Mouse (Mus musculus): ENCODE results near the gene Arid5b. TPM values are rescaled to one million over a fixed set of nuclear protein-coding genes. Genes with fewer than 3 reads are reported as not detected.

Gene Arid5b
- polyA plus RNA-seq, 2 experiments = 1.3 to 3.3 TPM

DNA sequence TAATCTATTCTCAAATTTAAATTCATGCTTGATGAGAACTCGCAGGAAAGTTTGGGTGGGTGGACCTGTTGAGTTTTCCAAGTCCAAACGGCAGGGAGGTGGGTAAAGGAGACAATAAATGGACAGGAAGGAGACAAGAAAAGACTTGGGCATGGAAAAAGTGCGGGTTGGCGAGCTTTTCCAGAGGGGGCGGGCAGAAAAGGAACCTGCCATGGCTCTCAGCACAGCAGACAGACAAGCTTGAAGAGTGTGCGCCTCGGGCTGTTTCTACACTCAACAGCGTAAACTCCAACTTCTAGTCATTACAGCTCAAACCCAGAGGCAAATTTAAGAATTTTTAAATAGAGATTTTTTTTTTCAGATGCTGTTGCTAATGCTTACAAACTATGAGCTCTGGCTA lies 168.4 kb downstream of the Arid5b start:
- Histone ChIP-seq H3K4me1 (replicated peaks; ENCODE audit: control insufficient read depth in 2 of 2, insufficient read depth in 2 of 2, low read length in 1 of 2) (no peaks in the 10 kb centered on the region; a peak in 2 of 4 replicates), H3K4me3 (ENCODE audit: insufficient read depth in 1 of 2, low read depth in 2 of 2, low read length in 2 of 2) (no peak overlapping the region), H3K9ac (replicated peaks) (no peak overlapping the region), H3K36me3 (replicated peaks; ENCODE audit: control insufficient read depth, insufficient read depth, low read depth) (no peaks in the 10 kb centered on the region), H3K27me3 (ENCODE audit: control insufficient read depth, insufficient read depth, low read length) (no peaks in the 10 kb centered on the region), H3K4me2 (ENCODE audit: low read depth) (no peak overlapping the region), H3K9me3 (ENCODE audit: control insufficient read depth, low read length) (no peaks in the 10 kb centered on the region), H3K27ac (no peak overlapping the region)
- ATAC-seq (ENCODE audit: insufficient read depth) (no peak), DNase-seq (ENCODE audit: low read depth in 3 of 3, low spot score in 3 of 3) (no peak)
- no peak for TF ChIP-seq CTCF (IDR thresholded peaks at IDR 0.05; ENCODE audit: low read depth)
- TF ChIP-seq EP300 (IDR thresholded peaks at IDR 0.05; ENCODE audit: low read depth) = no peak
- 63% methylated on average over 8 of the region's 8 CpGs for WGBS (ENCODE audit: insufficient replicate concordance)

DNA sequence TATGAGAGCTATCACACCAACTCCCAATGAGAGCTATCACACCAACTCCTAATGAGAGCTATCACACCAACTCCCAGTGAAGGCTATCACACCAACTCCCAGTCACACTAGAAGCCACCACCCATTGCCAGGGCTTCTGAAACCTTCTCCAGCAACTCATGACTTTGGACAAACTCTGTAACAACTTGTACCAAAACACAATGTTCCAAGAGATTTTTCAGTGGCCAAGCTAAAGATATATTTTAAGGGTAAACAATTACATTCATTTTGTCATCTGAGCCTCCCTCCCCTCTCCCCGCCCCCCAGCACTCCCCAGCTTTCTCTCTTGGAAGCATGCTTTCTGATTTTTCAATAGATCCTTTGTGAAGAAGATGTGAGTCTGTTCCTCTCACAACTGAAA lies 168.9 kb downstream of the Arid5b start:
- Histone ChIP-seq H3K4me1 (replicated peaks; ENCODE audit: control insufficient read depth in 2 of 2, insufficient read depth in 2 of 2, low read length in 1 of 2) (peaks cover 0 to 3% of the 10 kb centered on the region in 2 experiments; a peak in 3 of 4 replicates), H3K4me3 (ENCODE audit: insufficient read depth in 1 of 2, low read depth in 2 of 2, low read length in 2 of 2) (no peak overlapping the region), H3K36me3 (replicated peaks; ENCODE audit: control insufficient read depth, insufficient read depth, low read depth) (no peaks in the 10 kb centered on the region), H3K27ac (no peak overlapping the region), H3K9ac (replicated peaks) (no peak overlapping the region), H3K9me3 (ENCODE audit: control insufficient read depth, low read length) (no peaks in the 10 kb centered on the region), H3K4me2 (ENCODE audit: low read depth) (no peak overlapping the region), H3K27me3 (ENCODE audit: control insufficient read depth, insufficient read depth, low read length) (no peaks in the 10 kb centered on the region)
- 80% methylated on average over 1 of the region's 1 CpGs for WGBS (ENCODE audit: insufficient replicate concordance)
- ATAC-seq (ENCODE audit: insufficient read depth) (no peak), DNase-seq (ENCODE audit: low read depth in 3 of 3, low spot score in 3 of 3) (no peak)
- no peak for TF ChIP-seq EP300 (IDR thresholded peaks at IDR 0.05; ENCODE audit: low read depth)

DNA sequence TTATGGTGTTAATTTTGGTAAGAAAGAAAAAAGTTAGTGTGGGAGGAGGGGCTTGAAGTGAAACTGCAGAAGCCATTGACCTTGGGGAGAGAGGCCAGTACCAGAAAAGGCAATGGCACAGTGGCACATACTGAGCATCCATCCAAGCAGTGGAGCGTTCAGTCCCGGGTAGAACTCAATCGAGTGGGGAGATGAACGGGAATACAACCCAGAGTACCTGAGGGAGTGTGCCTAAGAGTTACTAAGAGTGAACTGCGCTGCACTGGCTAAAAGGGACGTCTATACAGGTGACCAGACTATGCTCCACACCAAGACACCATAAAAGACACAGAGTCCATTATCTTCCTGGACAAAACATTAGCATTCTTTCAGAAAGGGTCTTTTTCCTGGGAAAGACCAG lies 170.8 kb downstream of the Arid5b start:
- Histone ChIP-seq H3K4me3 (ENCODE audit: insufficient read depth in 1 of 2, low read depth in 2 of 2, low read length in 2 of 2) (no peak overlapping the region), H3K9ac (replicated peaks) (no peak overlapping the region), H3K27me3 (ENCODE audit: control insufficient read depth, insufficient read depth, low read length) (no peaks in the 10 kb centered on the region), H3K27ac (no peak overlapping the region), H3K4me2 (ENCODE audit: low read depth) (no peak overlapping the region), H3K4me1 (replicated peaks; ENCODE audit: control insufficient read depth in 2 of 2, insufficient read depth in 2 of 2, low read length in 1 of 2) (peaks cover 0 to 7% of the 10 kb centered on the region in 2 experiments; a peak in 2 of 4 replicates), H3K9me3 (ENCODE audit: control insufficient read depth, low read length) (no peaks in the 10 kb centered on the region), H3K36me3 (replicated peaks; ENCODE audit: control insufficient read depth, insufficient read depth, low read depth) (no peaks in the 10 kb centered on the region)
- 64% methylated on average over 6 of the region's 6 CpGs for WGBS (ENCODE audit: insufficient replicate concordance)
- ATAC-seq (ENCODE audit: insufficient read depth) (no peak), DNase-seq (ENCODE audit: low read depth in 3 of 3, low spot score in 3 of 3) (no peak)
- TF ChIP-seq EP300 (IDR thresholded peaks at IDR 0.05; ENCODE audit: low read depth) = no peak
- no peak for TF ChIP-seq CTCF (IDR thresholded peaks at IDR 0.05; ENCODE audit: low read depth)

DNA sequence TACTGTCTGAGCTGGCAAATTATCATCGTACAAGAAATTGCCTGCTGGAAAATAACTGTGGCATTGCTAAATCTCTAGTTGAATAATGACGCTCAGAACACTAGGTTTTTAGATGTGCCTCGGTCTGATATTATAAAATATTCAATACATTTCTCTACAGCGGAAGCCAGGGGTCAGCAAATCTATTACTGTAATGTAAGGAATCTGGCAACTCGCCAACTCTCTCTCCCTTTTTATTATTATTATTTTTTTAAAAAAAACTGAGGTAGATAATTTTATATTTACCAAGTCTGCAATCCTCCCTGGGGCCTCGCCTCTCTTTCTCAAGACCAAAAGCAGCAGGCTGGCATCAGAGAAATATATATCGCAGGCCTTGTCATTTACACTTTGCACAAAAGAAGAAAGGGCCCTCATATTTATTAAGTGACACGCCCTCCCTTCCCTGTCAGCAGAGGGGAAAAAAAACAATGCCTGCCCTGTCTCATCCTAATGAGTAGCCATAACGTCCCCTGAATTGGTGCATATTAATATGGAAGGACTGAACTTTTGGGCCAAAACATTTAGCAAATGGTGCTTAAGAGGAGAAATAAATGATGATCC lies 172.1 kb downstream of the Arid5b start:
- Histone ChIP-seq H3K4me3 (ENCODE audit: insufficient read depth in 1 of 2, low read depth in 2 of 2, low read length in 2 of 2) (no peak overlapping the region), H3K9me3 (ENCODE audit: control insufficient read depth, low read length) (no peaks in the 10 kb centered on the region), H3K36me3 (replicated peaks; ENCODE audit: control insufficient read depth, insufficient read depth, low read depth) (no peaks in the 10 kb centered on the region), H3K9ac (replicated peaks) (no peak overlapping the region), H3K27ac (no peak overlapping the region), H3K27me3 (ENCODE audit: control insufficient read depth, insufficient read depth, low read length) (no peaks in the 10 kb centered on the region), H3K4me1 (replicated peaks; ENCODE audit: control insufficient read depth in 2 of 2, insufficient read depth in 2 of 2, low read length in 1 of 2) (peaks cover 0 to 7% of the 10 kb centered on the region in 2 experiments; a peak in 2 of 4 replicates), H3K4me2 (ENCODE audit: low read depth) (no peak overlapping the region)
- DNase-seq (ENCODE audit: low read depth in 3 of 3, low spot score in 3 of 3) = no peak
- TF ChIP-seq EP300 (IDR thresholded peaks at IDR 0.05; ENCODE audit: low read depth) = no peak
- no peak for TF ChIP-seq CTCF (IDR thresholded peaks at IDR 0.05; ENCODE audit: low read depth)
- ATAC-seq (ENCODE audit: insufficient read depth) = no peak
- 68% methylated on average over 9 of the region's 9 CpGs for WGBS (ENCODE audit: insufficient replicate concordance)

DNA sequence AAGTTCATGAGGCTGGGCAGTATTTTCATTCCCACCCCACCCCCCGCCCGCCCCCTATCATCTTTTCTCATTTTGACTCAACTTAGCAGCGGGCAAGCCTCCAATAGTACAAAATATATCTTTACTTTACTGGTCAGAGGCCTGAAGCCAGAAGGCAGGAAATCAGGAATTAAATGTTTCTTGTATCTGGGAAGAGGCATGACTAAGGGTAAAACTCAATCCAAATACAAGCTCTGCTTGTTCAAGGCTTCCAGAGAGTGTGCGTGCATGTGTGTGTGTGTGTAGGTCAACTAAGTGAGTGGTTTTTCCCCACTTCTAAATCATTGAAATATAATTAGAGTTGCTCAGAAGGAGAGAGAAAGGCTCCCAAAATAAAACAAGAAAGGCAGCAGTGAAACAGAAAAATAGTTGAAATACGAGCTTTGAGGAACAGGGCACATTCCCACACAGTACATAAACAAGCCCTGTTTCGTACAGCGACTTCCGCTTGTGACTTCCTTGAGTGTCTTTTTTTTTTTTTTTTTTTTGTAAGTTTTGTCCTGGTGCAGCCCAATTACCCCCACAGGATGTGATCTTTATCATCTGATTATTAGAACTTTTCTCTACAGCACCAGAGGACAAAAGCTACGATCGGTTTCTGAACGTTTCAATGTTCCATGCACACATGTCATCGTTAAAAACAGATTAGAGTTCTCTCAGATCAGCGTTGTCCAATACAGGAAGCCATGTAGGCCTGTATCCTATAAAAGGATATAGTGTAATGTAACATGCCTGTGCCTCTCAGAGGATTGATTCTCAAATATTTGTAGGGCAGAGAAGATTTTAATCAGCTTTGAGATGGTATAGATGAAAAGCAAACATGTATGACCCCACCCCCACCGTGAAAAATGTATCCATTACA lies 173.4 kb downstream of the Arid5b start:
- Histone ChIP-seq H3K4me3 (ENCODE audit: insufficient read depth in 1 of 2, low read depth in 2 of 2, low read length in 2 of 2) (no peak overlapping the region), H3K9ac (replicated peaks) (no peak overlapping the region), H3K9me3 (ENCODE audit: control insufficient read depth, low read length) (no peaks in the 10 kb centered on the region), H3K4me1 (replicated peaks; ENCODE audit: control insufficient read depth in 2 of 2, insufficient read depth in 2 of 2, low read length in 1 of 2) (peaks cover 0 to 7% of the 10 kb centered on the region in 2 experiments; a peak in 2 of 4 replicates), H3K27me3 (ENCODE audit: control insufficient read depth, insufficient read depth, low read length) (no peaks in the 10 kb centered on the region), H3K4me2 (ENCODE audit: low read depth) (no peak overlapping the region), H3K36me3 (replicated peaks; ENCODE audit: control insufficient read depth, insufficient read depth, low read depth) (no peaks in the 10 kb centered on the region), H3K27ac (no peak overlapping the region)
- 32% methylated on average over 14 of the region's 14 CpGs for WGBS (ENCODE audit: insufficient replicate concordance)
- no peak for DNase-seq (ENCODE audit: low read depth in 3 of 3, low spot score in 3 of 3)
- no peak for ATAC-seq (ENCODE audit: insufficient read depth)
- TF ChIP-seq CTCF (IDR thresholded peaks at IDR 0.05; ENCODE audit: low read depth) (no peak), EP300 (IDR thresholded peaks at IDR 0.05; ENCODE audit: low read depth) (no peak)

Data from liver, embryonic 14.5 days (tissue).